Mouse (Mus musculus): ENCODE measurements around the gene Retn. TPM values are rescaled to one million over a fixed set of nuclear protein-coding genes. Genes with fewer than 3 reads are reported as not detected.

Gene Retn
- polyA plus RNA-seq, 1 experiment from 2014 or later: 0.18 TPM

DNA sequence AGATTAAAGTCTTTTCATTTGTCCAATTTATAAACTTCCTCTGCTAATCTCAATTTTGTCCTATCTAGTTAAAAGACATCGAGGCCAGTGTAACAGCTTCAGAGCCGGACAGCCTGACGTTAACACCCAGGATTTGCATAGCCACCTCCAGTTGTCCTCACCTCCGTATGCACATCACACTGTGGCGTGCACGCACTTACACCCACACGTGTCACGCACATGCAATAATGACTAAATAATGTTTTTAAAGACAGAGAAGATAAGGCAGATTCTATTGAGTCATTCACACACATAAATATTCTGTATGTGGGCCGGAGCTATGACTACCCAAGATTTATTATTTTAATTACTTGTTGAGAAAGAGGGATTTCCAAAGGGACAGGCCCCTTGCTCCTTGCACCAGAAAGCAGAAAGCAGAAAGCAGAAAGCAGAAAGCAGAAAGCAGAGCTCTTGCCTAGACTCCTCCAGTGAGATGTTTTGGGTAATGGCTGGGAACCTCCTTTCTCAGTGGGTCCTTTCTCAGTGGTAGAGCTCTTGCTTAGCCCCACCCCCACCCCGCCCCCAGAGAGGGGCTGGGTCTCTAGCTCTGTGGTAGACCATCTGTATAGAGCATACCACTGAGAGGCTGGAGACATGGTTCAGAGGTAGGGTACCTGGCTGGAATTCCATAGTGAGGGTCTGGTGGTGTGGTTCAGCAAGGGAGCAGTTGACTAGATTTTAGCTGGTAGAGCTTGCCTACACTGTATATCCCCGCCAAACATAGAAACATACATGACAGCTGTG lies 653 bp upstream of the Retn start:
- no peak overlapping the region for H3K4me2 ChIP-seq (ENCODE audit: low read depth, low read length)
- WGBS: 59% methylated on average over 11 of the region's 11 CpGs
- H3K4me1 ChIP-seq (replicated peaks; ENCODE audit: control insufficient read depth, insufficient read depth, low read length): no peaks in the 10 kb centered on the region
- H3K27me3 ChIP-seq (ENCODE audit: control insufficient read depth, insufficient read depth, low read depth, low read length): no peaks in the 10 kb centered on the region
- H3K9me3 ChIP-seq (ENCODE audit: control insufficient read depth, low read length): no peaks in the 10 kb centered on the region
- no peak for ATAC-seq (ENCODE audit: low read depth)
- H3K4me3 ChIP-seq (ENCODE audit: low read length): no peak overlapping the region
- H3K36me3 ChIP-seq (ENCODE audit: control insufficient read depth, insufficient read depth, low read length): no peaks in the 10 kb centered on the region
- H3K9ac ChIP-seq (ENCODE audit: low read length): no peak overlapping the region
- H3K27ac ChIP-seq (ENCODE audit: low read length): no peak overlapping the region

DNA sequence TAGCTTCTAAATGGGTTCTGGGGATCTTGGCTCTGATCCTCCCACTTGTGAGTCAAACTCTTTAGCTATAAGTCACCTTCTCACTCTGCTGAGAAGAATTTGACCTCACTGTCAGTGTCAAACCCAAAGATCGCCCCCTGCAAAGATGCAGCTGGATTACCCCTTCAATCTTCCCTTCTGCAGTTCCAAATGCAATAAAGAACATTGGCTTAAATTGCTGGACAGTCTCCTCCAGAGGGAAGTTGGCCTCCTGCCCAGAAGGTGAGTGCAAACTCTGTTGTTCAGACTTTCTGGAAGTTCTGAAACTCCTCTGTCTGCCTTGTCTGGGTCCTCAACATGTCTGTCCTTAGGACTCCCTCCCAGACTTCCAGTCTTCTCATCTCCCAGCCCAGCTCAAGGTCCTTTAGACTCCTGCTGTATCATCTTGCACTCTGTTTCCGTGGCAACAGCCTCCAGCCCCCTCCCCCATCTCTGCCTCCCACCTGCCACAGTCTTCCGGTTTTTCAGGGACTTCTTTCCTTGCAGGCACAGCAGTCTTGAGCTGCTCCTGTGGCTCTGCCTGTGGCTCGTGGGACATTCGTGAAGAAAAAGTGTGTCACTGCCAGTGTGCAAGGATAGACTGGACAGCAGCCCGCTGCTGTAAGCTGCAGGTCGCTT lies 1.3 kb downstream of the Retn start:
- ATAC-seq (ENCODE audit: low read depth): no peak
- H3K9me3 ChIP-seq (ENCODE audit: control insufficient read depth, low read length): no peaks in the 10 kb centered on the region
- H3K27me3 ChIP-seq (ENCODE audit: control insufficient read depth, insufficient read depth, low read depth, low read length): no peaks in the 10 kb centered on the region
- no peak overlapping the region for H3K4me3 ChIP-seq (ENCODE audit: low read length)
- no peaks in the 10 kb centered on the region for H3K36me3 ChIP-seq (ENCODE audit: control insufficient read depth, insufficient read depth, low read length)
- H3K27ac ChIP-seq (ENCODE audit: low read length): no peak overlapping the region
- H3K9ac ChIP-seq (ENCODE audit: low read length): no peak overlapping the region
- 18% methylated on average over 7 of the region's 7 CpGs for WGBS
- H3K4me1 ChIP-seq (replicated peaks; ENCODE audit: control insufficient read depth, insufficient read depth, low read length): no peaks in the 10 kb centered on the region
- H3K4me2 ChIP-seq (ENCODE audit: low read depth, low read length): no peak overlapping the region

DNA sequence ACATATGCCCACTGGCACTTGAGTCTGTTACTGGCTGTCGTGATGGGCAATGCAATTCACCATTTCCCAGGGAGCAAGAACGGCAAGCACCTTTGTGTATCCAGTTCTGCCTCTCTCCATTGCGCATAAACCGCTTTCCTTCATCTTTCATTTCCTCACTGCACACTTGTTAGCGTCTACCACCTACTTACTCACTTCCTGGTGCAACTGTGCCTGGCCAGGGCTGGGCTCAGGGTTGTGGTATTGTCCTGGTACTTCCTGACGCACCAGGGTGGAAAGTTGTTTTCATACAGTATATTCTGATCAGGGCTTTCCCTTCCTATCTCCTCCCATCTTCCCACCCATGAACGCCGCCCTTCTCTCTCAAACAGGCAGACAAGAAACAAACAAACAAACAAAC lies 5.3 kb downstream of the Retn start:
- no peak for ATAC-seq (ENCODE audit: low read depth)
- Histone ChIP-seq H3K4me1 (replicated peaks; ENCODE audit: control insufficient read depth, insufficient read depth, low read length) (no peaks in the 10 kb centered on the region), H3K27me3 (ENCODE audit: control insufficient read depth, insufficient read depth, low read depth, low read length) (no peaks in the 10 kb centered on the region), H3K4me2 (ENCODE audit: low read depth, low read length) (no peak overlapping the region), H3K9ac (ENCODE audit: low read length) (no peak overlapping the region), H3K9me3 (ENCODE audit: control insufficient read depth, low read length) (no peaks in the 10 kb centered on the region), H3K36me3 (ENCODE audit: control insufficient read depth, insufficient read depth, low read length) (no peaks in the 10 kb centered on the region), H3K4me3 (ENCODE audit: low read length) (no peak overlapping the region), H3K27ac (ENCODE audit: low read length) (no peak overlapping the region)
- 61% methylated on average over 8 of the region's 8 CpGs for WGBS

DNA sequence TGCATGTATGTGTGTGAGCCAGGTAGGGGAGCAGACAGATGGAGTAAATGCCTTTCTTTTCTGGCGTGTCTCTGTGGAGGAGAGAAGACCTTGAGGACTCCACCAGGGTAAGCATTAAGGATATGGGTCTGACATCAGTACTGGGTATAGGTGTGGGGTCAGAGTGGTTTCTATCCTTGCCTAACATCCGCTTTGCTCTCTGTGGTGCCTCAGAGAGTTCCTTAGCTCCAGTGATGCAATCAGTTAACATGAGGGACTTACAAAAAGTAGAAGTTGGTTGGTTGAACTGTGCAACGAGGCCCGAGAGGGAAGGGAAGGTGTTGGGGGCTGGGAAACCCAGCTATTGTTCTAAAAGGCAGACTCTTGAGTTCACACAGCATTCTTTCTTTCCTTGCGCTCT lies 8.8 kb downstream of the Retn start:
- ATAC-seq (ENCODE audit: low read depth): no peak
- WGBS: 45% methylated on average over 5 of the region's 5 CpGs

DNA sequence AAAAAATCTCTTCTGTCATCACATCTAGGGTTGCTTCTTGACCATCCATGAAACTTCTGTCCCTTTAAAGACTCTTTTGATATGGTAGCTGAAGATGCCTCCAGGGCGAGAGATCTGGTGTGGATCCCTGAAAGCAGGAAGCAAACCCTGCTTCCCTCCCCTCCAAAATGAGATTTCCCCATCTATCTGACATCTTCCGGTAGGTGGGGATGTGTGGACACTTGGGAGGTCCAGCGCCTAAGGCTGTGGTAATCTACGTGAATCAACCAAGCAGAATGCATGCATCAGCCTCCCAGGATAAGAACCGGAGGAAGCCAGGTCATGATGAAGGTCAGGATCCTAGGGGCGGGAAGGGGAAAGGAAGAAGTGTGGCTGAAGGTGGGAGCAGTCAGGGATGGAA lies 9.9 kb downstream of the Retn start, which contains the start of gene Mcemp1:
Gene Mcemp1 (plus strand): TSS at position 248 of the 400 bp plus-strand sequence.
- H3K27me3 ChIP-seq (ENCODE audit: control insufficient read depth, insufficient read depth, low read depth, low read length): no peaks in the 10 kb centered on the region
- no peak within 1 kb of the TSS for H3K9ac ChIP-seq (ENCODE audit: low read length)
- no peaks in the 10 kb centered on the region for H3K4me1 ChIP-seq (replicated peaks; ENCODE audit: control insufficient read depth, insufficient read depth, low read length)
- no peaks in the 10 kb centered on the region for H3K9me3 ChIP-seq (ENCODE audit: control insufficient read depth, low read length)
- 72% methylated on average over 6 of the region's 6 CpGs for WGBS
- no peaks in the 10 kb centered on the region for H3K36me3 ChIP-seq (ENCODE audit: control insufficient read depth, insufficient read depth, low read length)
- no peak within 1 kb of the TSS for H3K4me2 ChIP-seq (ENCODE audit: low read depth, low read length)
- ATAC-seq (ENCODE audit: low read depth): no peak
- no peak within 1 kb of the TSS for H3K4me3 ChIP-seq (ENCODE audit: low read length)
- no peak within 1 kb of the TSS for H3K27ac ChIP-seq (ENCODE audit: low read length)

More for the DNA sequence above, 8.8 kb downstream of the Retn start:
- H3K27me3 ChIP-seq (ENCODE audit: control insufficient read depth, insufficient read depth, low read depth, low read length): no peaks in the 10 kb centered on the region
- no peak overlapping the region for H3K4me3 ChIP-seq (ENCODE audit: low read length)
- no peak overlapping the region for H3K4me2 ChIP-seq (ENCODE audit: low read depth, low read length)
- H3K9ac ChIP-seq (ENCODE audit: low read length): no peak overlapping the region
- H3K4me1 ChIP-seq (replicated peaks; ENCODE audit: control insufficient read depth, insufficient read depth, low read length): no peaks in the 10 kb centered on the region
- H3K36me3 ChIP-seq (ENCODE audit: control insufficient read depth, insufficient read depth, low read length): no peaks in the 10 kb centered on the region
- H3K27ac ChIP-seq (ENCODE audit: low read length): no peak overlapping the region
- no peaks in the 10 kb centered on the region for H3K9me3 ChIP-seq (ENCODE audit: control insufficient read depth, low read length)

DNA sequence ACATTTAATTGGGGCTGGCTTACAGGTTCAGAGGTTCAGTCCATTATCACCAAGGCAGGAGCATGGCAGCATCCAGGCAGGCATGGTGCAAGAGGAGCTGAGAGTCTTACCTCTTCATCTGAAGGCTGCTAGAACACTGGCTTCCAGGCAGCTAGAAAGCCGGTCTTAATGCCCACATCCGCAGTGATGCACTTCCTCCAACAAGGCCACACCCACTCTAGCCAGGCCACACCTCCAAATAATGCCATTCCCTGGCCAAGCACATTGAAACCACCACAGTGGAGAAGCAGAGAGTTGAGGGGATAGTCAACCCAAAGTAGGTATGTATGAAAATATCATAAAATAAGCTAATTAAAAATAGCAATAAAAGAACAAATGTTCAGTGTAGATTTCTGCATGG lies 14.8 kb downstream of the Retn start:
- peaks cover 2% of the 10 kb centered on the region; the same call in 1 of the 2 replicates for H3K4me1 ChIP-seq (replicated peaks; ENCODE audit: control insufficient read depth, insufficient read depth, low read length)
- 80% methylated on average over 2 of the region's 2 CpGs for WGBS
- H3K9ac ChIP-seq (ENCODE audit: low read length): no peak overlapping the region
- no peaks in the 10 kb centered on the region for H3K9me3 ChIP-seq (ENCODE audit: control insufficient read depth, low read length)
- no peaks in the 10 kb centered on the region for H3K27me3 ChIP-seq (ENCODE audit: control insufficient read depth, insufficient read depth, low read depth, low read length)
- H3K4me2 ChIP-seq (ENCODE audit: low read depth, low read length): no peak overlapping the region
- ATAC-seq (ENCODE audit: low read depth): no peak
- H3K36me3 ChIP-seq (ENCODE audit: control insufficient read depth, insufficient read depth, low read length): no peaks in the 10 kb centered on the region
- no peak overlapping the region for H3K27ac ChIP-seq (ENCODE audit: low read length)
- H3K4me3 ChIP-seq (ENCODE audit: low read length): no peak overlapping the region

DNA sequence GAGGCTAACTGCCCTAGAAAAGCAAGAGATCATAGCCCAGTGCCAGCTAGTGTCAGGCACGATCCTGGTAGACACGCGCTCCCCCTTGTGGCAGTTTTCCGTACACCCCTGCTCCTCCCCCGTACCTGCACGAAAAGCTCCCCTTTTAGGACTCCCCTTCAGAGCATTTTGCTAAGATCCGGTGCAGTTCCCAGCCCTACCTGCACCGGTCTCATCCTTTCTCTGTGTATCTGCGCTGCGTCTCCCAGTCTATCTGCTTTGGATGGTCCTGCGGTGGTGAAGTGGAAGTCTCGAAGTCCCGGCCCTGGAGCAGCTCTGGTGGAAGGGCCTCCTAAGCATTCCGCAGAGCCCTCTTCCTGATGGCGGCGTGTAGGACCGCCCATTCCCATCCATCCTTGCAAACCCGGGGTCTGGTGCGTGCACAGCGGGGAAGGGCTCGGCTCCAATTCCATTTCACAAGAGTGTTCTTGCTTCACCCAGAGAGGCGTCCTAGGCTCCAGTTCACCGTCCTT lies 16.5 kb downstream of the Retn start, which contains the start of gene Fcor:
Gene Fcor (minus strand): TSS at position 383 of the 512 bp plus-strand sequence.
- Histone ChIP-seq H3K27ac (ENCODE audit: low read length) (peak within 1 kb of the TSS; percentile 66), H3K27me3 (ENCODE audit: control insufficient read depth, insufficient read depth, low read depth, low read length) (no peaks in the 10 kb centered on the region), H3K4me2 (ENCODE audit: low read depth, low read length) (peak within 1 kb of the TSS; percentile 71), H3K9me3 (ENCODE audit: control insufficient read depth, low read length) (no peaks in the 10 kb centered on the region), H3K4me3 (ENCODE audit: low read length) (peak within 1 kb of the TSS; percentile 71), H3K36me3 (ENCODE audit: control insufficient read depth, insufficient read depth, low read length) (no peaks in the 10 kb centered on the region), H3K9ac (ENCODE audit: low read length) (peak within 1 kb of the TSS; percentile 74), H3K4me1 (replicated peaks; ENCODE audit: control insufficient read depth, insufficient read depth, low read length) (peaks cover 7% of the 10 kb centered on the region)
- 1% methylated on average over 23 of the region's 23 CpGs for WGBS
- ATAC-seq (ENCODE audit: low read depth): peak; percentile 88

DNA sequence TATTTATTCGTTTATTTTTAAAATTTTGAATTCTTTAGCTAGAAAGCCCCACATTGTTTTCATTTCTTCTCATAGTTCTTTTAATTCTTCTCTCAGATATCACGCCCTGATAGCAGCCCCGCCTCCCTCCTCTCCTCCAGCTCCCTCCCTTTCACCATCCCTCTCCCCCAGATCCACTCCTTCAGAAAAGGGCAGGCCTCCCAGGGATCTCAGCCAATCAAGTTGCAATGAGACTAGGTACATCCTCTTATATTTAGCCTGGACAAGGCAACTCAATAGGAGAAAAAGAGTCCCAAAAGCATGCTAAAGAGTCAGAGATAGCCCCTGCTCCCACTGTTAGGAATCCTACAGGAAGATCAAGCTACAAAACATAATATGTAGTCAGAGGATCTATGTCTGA lies 19.1 kb downstream of the Retn start:
- 41% methylated on average over 3 of the region's 3 CpGs for WGBS
- H3K27ac ChIP-seq (ENCODE audit: low read length): no peak overlapping the region
- H3K4me3 ChIP-seq (ENCODE audit: low read length): no peak overlapping the region
- no peak for ATAC-seq (ENCODE audit: low read depth)
- no peaks in the 10 kb centered on the region; the same call in 1 of the 2 replicates for H3K9me3 ChIP-seq (ENCODE audit: control insufficient read depth, low read length)
- H3K4me2 ChIP-seq (ENCODE audit: low read depth, low read length): no peak overlapping the region
- peaks cover 14% of the 10 kb centered on the region for H3K4me1 ChIP-seq (replicated peaks; ENCODE audit: control insufficient read depth, insufficient read depth, low read length)
- H3K27me3 ChIP-seq (ENCODE audit: control insufficient read depth, insufficient read depth, low read depth, low read length): no peaks in the 10 kb centered on the region
- H3K36me3 ChIP-seq (ENCODE audit: control insufficient read depth, insufficient read depth, low read length): peaks cover 12% of the 10 kb centered on the region
- no peak overlapping the region for H3K9ac ChIP-seq (ENCODE audit: low read length)

Measured in lung, embryonic 16.5 days (tissue).